Mouse (Mus musculus) CD4-positive helper T cell, adult 2 months (primary cell): Measurements from ENCODE around the gene Arid1b.

Source experiments
- DNase-seq: peaks from one replicate; pipeline ENCODE4 v3.0.0-alpha.2; 2012; ENCODE audit warnings: low read depth, missing footprints, low spot score

Gene Arid1b

DNA sequence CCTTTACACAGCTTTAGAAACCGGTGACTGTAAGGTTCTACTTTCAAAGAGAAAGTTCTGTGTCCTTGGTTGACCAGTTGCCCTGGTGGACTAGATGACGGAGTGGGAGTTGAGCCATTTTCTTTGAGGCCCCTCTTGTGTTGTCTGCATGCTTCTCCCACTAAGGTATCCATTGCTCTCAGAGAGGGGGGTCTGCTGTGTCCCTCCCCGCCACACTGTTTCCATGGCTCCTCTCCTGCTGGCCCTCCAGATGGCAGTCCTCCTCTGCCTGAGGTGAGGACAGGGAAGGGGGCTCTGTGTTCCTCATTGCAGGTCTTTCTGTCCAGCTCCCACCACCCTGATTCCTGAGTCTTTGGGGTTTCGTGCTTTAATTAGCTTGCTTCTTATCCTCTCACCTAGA lies 62.5 kb downstream of the Arid1b start:
- no peak for DNase-seq

- DNase-seq: no peak
Measured at GRCm38 (mm10) chr17:5057286-5057685, 63.2 kb downstream of the Arid1b start.

DNA sequence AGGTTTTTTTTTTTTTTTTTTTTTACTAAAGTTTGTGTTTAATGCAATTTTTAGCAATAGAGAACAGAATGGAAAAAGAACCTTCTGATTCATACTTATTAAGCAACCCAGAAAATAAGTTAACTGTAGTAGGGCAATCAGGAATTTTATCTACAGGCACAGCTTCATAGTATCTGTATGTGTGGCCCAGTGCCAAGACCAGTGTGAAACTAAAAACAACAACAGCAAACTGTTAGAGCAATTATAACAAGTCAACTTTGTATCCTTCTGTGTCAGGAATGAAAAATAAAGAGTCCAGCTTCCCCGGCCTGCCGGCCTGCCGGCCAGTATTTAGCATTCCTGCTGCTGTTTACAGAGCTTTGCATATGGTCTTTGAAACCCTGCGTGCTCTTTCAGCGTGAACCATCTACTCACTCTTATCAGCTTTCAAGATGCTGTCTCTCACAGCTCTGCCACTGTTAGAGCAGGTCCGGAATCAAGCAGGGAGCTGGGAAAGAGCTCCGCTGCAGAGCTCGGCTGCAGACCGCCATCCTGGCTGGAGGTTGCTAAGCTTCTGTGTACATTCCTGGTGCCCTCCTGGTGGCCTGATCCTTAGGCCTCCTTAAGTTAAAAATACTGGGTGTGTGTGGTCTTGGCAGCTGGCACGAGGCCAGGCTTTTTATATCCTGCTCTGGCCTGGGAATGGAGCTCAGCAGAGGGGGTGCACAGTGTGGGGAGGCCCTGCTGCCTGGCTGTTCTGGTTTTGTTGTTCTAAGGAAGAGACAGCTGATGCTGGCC lies 64.0 kb downstream of the Arid1b start:
- DNase-seq: no peak

DNA sequence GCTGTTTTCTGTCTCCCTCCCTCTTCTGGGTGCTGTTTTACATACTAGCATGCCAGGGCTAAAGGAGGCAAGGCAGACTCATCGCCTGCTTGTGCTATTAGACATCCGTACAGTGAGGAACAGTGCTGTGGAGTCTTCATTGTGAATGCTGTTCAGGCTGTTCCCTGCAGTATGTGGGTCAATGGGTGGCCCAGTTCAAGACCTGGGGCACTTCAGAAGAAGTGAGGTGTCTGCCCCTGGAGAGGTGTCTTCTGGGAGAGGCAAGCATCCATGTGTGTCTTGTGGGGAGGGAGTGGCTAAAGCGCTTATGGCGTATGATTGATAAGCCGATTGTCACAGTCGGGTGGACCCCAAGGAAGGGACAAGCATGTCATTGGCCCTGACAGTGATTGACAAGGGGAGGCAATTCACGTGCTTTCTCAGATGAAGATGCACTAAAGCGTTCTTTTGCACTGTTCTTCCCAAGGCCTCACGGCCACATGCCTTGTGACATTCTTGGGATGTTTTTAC lies 65.0 kb downstream of the Arid1b start:
- no peak for DNase-seq

DNA sequence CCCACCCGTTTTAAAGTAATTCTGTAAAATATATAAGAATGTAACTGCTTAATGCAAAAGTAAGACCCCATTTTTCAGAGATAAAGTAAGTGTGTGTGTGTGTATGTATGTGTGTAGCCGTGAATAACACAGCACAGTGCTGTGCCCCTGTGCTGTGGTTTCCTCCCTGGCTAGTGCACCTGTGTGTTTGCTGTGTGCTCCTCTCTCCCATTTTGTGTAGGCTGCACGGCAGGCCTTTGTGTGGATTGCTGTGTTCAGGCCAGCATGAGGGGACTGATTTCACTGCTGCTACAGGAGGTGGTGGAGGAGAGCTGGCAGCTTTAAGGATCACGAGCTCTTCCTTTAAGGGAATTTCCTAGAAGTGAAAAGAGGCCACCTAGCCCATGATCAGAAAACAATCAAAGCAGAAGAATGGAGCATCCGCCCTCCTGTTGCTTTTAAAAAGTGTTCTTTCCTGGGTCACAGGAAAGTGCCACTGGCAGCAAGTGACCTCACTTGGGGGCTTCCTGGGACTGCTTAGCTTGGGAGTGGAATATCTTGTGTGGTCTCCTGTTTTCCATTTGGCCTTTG lies 66.5 kb downstream of the Arid1b start:
- peak; percentile 21 for DNase-seq

- DNase-seq: no peak
Measured at GRCm38 (mm10) chr17:5061183-5061582, 67.1 kb downstream of the Arid1b start.

DNA sequence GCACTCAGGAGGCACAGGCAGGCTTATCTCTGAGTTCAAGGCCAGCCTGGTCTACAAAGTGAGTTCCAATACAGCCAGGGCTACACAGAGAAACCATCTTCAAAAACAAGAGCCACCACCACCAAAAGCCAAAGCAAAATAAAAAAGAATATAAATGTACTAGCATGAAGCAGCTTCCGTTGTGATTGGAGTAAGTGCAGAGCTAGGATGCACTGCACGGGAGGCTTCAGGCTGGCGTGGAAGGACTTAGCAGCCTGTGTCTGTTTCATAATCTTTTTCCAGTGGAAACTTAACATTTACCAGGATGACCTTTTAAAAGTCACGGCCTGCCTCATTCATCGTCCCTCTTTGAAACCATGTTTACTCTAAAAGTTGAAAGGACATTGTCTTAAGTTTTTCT lies 67.5 kb downstream of the Arid1b start:
- no peak for DNase-seq

DNA sequence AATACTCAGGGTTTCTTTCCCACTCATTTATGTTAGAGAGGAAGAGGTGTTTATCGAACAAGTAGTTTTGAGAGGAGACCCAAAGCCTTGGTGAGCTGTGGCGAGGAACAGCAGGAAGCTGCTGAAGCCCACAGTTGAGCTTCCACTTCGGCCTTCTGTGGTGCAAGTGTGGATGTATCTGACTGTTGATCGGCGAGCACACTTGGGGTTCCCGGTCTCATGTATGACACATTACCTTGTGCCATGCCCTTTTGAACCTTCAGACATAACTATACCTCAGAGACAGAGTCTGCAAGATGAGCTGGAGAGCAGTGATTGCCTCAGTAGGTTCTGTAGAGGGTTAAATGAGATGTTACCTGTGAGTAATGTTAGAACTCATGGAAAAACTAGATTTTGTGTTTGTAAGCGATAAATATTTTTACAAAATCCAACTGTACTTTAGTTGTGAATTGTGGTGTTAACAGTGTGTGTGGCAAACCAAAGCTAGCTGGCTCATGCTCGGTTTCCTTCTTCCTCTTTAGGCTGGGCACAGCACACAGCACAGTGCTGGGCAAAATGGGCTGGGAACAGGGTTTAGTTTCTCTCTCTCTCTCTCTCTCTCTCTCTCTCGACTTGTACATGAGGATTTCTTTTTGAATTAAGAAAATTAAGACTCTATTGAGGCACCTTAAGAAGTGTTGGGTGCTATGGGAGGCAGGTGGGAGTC lies 69.5 kb downstream of the Arid1b start:
- DNase-seq: no peak

- no peak for DNase-seq
Measured at GRCm38 (mm10) chr17:5064777-5065176, 70.6 kb downstream of the Arid1b start.

DNA sequence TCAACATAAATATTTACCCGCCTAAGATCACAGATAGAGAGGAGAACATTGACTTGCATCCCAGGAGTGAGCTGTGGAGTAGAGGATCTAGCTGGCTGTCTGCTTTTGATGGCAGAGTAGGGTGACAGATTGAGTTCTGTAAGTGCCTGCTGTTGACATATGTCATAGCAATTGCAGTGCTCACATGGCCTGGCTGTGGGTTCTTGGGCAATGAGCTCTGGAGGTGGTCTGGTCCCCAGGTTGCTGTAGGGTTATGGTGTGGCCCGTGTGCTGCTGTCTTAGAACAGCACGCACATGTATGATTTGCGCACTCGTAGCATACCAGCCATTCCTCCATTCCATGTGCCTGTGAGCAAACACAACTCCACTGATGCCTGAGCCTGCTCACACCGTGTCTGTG lies 71.1 kb downstream of the Arid1b start:
- no peak for DNase-seq

- no peak for DNase-seq
Measured at GRCm38 (mm10) chr17:5066835-5067234, 72.7 kb downstream of the Arid1b start.

DNA sequence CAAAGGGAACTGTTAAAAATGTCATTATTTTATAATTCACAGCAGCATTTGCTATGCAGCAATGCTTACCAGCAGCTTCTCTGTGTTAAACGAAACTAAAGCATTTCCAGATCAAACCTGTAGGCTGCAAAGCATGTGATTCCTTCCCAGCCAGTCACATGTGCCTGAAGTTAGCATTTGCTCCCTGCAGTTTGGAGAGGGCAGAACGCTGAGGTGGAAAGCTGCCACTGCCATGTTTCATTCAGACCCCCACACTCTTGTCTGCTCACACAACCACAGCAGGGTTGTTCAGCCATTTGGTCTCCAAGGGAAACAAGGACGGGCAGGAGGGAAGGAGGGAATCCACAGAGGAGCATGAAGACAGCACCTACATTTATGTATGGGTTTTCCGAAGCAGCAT lies 73.1 kb downstream of the Arid1b start:
- no peak for DNase-seq

DNA sequence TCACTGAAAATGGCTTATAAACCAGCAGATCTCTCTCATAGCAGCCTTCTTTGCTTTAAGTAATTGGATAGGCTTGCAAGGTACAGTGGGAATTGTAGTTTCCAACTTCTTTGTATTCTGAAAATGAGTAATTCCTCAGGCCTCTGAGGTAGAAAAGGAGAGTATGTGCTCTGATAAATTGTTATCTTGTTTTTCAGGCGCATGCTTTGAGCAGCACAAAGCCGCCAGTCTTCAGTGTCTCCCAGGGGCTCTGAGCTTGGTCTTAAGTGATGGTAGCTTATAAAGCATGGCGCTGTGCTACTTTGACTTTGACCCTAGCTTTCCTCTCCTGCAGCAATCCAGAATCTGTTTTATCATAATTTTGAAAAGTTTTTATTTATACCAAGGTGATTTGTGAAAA lies 76.3 kb downstream of the Arid1b start:
- DNase-seq: no peak

DNA sequence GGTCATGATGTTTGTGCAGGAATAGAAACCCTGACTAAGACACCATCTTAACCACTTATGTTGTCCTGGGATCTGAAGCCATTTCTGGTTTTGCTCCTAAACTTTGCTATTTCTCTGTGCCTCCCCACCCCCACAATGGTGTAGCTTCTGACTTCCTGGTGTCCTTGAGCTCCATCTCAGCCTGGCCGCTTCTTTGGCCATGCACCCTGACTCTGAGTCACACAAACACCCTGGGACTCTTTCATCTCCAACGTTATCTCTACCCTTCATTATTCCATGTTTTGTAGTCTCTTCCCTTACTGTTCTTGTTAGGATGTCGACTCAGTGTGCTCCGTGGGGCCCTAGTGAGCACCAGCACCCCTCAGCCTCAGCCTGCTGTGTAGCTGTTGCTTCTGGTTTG lies 78.4 kb downstream of the Arid1b start:
- DNase-seq: no peak

DNA sequence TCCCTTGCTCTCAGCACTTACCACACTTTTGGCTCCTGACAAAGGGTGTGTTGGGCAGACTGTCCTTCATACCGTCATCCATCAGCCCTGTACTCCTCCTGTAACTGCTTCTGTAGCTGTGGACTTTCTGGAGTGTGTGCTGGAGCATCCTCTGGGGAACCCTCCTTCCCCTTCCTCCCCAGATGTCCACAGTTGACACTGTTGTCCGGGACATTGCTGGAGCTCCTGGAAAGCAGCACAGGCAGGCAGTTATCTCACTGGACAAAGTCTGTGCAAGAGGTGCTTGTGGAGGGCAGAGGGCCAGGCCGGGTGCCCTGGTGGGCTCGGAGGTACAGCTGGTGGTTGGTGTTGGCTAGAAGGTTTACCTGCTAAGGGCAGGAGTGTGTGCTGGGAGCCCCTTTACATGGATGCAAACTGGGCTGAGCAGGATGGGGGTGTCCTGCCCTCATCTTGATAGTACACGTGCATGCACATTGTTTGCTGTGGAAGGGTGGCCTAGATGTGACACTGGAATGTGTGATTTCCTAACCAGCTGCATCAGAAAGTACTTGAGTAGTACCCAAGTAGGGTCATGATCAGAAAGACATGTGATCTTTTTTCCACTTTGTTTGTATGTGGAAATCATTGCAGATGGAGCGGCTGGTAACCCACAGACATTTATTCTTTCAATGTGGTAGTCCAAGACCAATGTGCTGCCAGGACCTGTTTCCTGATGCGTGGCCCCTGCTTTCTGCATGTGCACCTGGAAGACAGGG lies 80.8 kb downstream of the Arid1b start:
- DNase-seq: no peak

DNA sequence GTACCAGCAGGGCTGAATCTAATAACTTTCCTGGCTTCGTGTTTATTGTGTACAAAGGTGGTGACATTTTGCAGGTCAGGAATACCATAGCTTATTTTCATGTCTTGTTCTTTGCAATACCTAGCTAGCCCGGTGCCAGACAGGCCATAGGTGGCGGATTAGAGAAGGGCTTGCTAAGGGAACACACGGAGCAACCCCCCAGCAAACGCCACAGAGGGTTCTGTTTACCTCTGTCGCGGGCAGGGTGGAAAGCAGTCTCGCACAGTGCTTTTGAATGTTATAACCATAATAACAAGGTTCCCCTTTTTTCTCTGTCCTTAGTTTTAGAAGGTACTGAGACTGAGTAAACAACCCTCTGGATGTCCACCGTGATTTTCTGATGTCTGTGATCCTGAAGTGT lies 83.9 kb downstream of the Arid1b start:
- no peak for DNase-seq

- DNase-seq: no peak
Measured at GRCm38 (mm10) chr17:5078576-5078975, 84.4 kb downstream of the Arid1b start.

DNA sequence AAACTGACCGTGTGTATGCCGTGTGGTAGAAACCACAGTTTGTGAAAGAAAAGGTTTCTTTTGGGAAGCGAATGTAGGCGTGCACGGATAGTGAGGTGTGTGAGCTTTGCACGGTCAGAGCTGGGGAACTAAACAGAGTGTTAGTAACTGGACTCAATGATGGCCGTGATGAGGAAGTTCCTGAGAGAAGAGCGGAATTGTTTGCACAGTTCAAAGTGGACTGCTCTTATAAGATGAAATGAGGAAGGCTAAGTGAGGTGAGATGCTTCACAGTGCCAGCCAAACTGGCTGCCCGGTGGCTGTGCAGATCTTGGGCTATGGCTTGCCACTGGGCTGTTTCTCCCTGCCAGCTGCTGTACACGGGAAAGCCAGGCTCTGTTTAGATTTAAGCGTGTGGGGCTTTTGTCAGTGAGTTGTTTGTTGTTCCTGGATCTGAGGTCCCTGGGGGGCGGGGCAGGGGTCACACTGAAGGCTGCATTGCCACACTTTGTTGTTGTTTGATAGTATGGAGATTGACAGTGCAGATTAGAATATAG lies 86.8 kb downstream of the Arid1b start:
- no peak for DNase-seq

DNA sequence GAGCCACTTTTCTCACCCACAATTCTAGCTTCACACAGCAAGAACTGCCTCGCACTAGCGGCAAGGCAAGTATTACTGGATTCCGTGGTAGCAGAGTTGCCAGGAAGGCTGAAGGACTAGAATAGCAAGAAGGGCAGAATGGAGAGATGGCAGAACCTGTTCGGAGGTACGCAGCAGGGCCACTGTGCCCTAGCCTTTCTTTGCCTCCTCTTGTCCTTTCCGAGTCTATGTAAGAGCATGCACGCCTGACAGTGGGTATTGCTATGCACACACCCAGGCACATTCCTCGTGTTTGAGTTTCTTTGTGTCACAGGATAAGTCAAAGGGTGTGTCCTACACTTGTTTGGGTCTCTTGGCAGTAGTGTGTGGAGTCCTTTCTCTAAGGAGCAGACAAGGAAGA lies 88.1 kb downstream of the Arid1b start:
- DNase-seq: no peak

- no peak for DNase-seq
Measured at GRCm38 (mm10) chr17:5083497-5083896, 89.4 kb downstream of the Arid1b start.

DNA sequence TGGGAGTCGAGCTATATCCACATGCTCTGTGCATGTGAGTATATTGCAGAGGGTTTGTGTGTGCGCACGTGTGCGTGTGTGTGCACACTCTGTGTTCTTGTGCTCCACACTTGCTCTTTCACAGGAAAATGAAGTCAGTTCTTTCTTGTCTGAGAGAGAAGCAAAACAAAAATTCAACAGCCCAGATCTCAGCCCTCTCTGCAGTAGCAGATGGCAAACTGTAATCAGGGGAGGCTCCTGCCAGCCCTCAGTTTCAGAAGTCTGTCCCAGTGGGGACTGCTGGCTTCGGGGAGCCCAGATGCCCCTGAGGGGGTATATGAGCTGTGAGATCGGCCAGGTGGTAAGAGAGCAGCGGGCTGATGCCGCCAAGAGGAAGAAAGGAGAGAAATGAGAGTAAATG lies 90.0 kb downstream of the Arid1b start:
- no peak for DNase-seq

DNA sequence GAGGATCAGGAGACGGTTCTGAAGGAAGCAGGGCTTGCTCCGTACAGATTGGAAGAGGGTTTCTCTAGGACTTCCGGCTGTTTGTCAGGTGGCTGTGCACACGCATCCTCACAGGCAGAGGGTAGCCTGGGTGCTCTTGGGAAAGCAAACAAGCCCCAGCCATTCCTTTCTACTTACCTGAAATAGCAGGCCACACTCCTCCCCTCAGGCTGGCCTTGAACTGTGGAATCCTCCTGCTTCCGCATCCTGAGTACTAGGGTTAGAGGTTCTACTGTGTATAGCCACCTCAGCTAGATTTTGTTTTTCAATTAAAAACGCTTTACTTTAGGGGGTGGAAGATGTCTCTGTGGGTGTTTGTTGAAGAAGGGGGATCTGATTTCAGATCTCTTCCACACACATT lies 90.9 kb downstream of the Arid1b start:
- DNase-seq: no peak
